Comparison of ENCODE assay signal across 26 mouse cellular contexts in the genomic region with DNA sequence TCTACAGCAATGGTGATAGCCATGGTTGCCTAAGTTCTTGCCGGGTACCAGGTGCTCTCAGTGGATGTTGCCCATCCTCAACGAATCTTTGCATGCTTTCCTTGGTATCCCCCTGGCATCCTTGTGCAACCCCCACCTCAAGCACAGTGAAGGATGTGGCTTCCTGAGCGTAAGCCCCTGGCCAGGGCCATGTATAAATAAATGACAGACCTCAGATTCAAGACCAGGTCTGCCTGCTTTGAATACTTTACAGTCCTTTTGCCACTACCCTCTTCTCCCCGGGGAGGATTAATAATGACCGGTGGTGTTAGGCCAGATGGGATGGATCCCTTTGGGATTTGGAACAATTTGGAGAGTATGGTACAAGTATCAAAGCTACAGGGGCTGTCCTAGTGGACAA. TPM values are rescaled to one million over a fixed set of nuclear protein-coding genes. Genes with fewer than 3 reads are reported as not detected.
A peak's percentile ranks its signal among the peaks of the same experiment; 100 is the strongest.
DNase-seq lines count a peak whose midpoint lies in the region; ATAC-seq and TF ChIP-seq lines count a peak whose summit lies in the region.
"Had no signal": no experiment of that assay in that cellular context is flagged by ENCODE, and none has a peak within 500 bp of the region (broad histone marks: within the 10 kb centered on the region; RNA-seq: fewer than 3 reads in every experiment).

No protein-coding gene starts in this region.

- no peak for TF ChIP-seq CTCF in gastrocnemius, adult 2 months (IDR thresholded peaks at IDR 0.05)
- no peak for TF ChIP-seq CTCF in intestine, postnatal 0 days (IDR thresholded peaks at IDR 0.05; ENCODE audit: low read depth)
- TF ChIP-seq CTCF in lung, embryonic 14.5 days (IDR thresholded peaks at IDR 0.05; ENCODE audit: low read depth), result no peak
- TF ChIP-seq CTCF in lung, postnatal 0 days (IDR thresholded peaks at IDR 0.05), result no peak

- no peaks in the 10 kb centered on the region for H3K27me3 ChIP-seq in intestine, embryonic 15.5 days (replicated peaks)
- H3K27me3 ChIP-seq in intestine, postnatal 0 days (replicated peaks; ENCODE audit: control insufficient read depth, insufficient read depth, low read length), result no peaks in the 10 kb centered on the region
- no peaks in the 10 kb centered on the region for H3K27me3 ChIP-seq in lung, embryonic 14.5 days (ENCODE audit: insufficient read depth, low read length)
- H3K27me3 ChIP-seq in lung, postnatal 0 days (replicated peaks; ENCODE audit: insufficient read depth, low read length), result no peaks in the 10 kb centered on the region
- no peaks in the 10 kb centered on the region for H3K27me3 ChIP-seq in stomach, embryonic 16.5 days (ENCODE audit: control insufficient read depth, insufficient read depth, low read length)

- H3K4me3 ChIP-seq in gastrocnemius, adult 2 months, result peak overlapping the region; percentile 85
- H3K4me3 ChIP-seq in intestine, embryonic 15.5 days (replicated peaks), result no peak overlapping the region
- no peak overlapping the region for H3K4me3 ChIP-seq in intestine, postnatal 0 days (ENCODE audit: low read depth, low read length)
- no peak overlapping the region for H3K4me3 ChIP-seq in lung, embryonic 14.5 days (ENCODE audit: low read depth, low read length)
- H3K4me3 ChIP-seq in lung, postnatal 0 days (ENCODE audit: low read depth, low read length), result no peak overlapping the region
- peak overlapping the region; percentile 60; the same call in 1 of the 2 replicates for H3K4me3 ChIP-seq in stomach, embryonic 16.5 days (replicated peaks; ENCODE audit: low read length)

- DNase-seq in gastrocnemius, adult 2 months, result peak; percentile 14
- DNase-seq in gastrocnemius, adult 8-10 months (ENCODE audit: low spot score in 2 of 2), result no peak
- no peak for DNase-seq in lung, embryonic 14.5 days
- DNase-seq in lung, postnatal 0 days (ENCODE audit: low spot score), result no peak
- no peak for DNase-seq in Muller cell, postnatal 12 days (ENCODE audit: inconsistent ontology term)
- DNase-seq: cerebellum, adult 18-20 months; gastrocnemius, postnatal 25 days; layer of hippocampus, adult 9-11 months; midbrain, embryonic 14.5 days; thymus, adult 2 months had no signal

- peak overlapping the region; percentile 92; the same call in 1 of the 2 replicates for H3K27ac ChIP-seq in gastrocnemius, adult 2 months
- no peak overlapping the region for H3K27ac ChIP-seq in intestine, embryonic 15.5 days
- no peak overlapping the region for H3K27ac ChIP-seq in intestine, postnatal 0 days (ENCODE audit: low read depth, low read length)
- H3K27ac ChIP-seq in lung, embryonic 14.5 days (ENCODE audit: low read depth), result no peak overlapping the region
- no peak overlapping the region for H3K27ac ChIP-seq in lung, postnatal 0 days (ENCODE audit: low read length)
- H3K27ac ChIP-seq in stomach, embryonic 16.5 days (ENCODE audit: low read length), result no peak overlapping the region

- no peak overlapping the region for H3K9ac ChIP-seq in intestine, embryonic 15.5 days
- H3K9ac ChIP-seq in intestine, postnatal 0 days (ENCODE audit: low read depth, low read length), result no peak overlapping the region
- H3K9ac ChIP-seq in lung, embryonic 14.5 days, result no peak overlapping the region
- H3K9ac ChIP-seq in lung, postnatal 0 days (replicated peaks; ENCODE audit: low read depth), result no peak overlapping the region
- no peak overlapping the region for H3K9ac ChIP-seq in stomach, embryonic 16.5 days (ENCODE audit: low read length)

- peak overlapping the region; percentile 71; the same call in 1 of the 2 replicates for H3K4me2 ChIP-seq in intestine, embryonic 15.5 days (replicated peaks)
- H3K4me2 ChIP-seq in intestine, postnatal 0 days (replicated peaks; ENCODE audit: low read depth), result no peak overlapping the region
- H3K4me2 ChIP-seq in lung, embryonic 14.5 days, result peak overlapping the region; percentile 70; the same call in 1 of the 2 replicates
- H3K4me2 ChIP-seq in lung, postnatal 0 days (replicated peaks; ENCODE audit: low read depth, low read length), result no peak overlapping the region
- H3K4me2 ChIP-seq in stomach, embryonic 16.5 days (ENCODE audit: low read depth, low read length), result peak overlapping the region; percentile 63; the same call in 1 of the 2 replicates

- TF ChIP-seq EP300 in lung, postnatal 0 days (IDR thresholded peaks at IDR 0.05), result no peak

- intact Hi-C loops in gastrocnemius, adult 2 months (cut with DNase I), result no loop called here

- 87% methylated on average over 5 of the region's 5 CpGs for WGBS in intestine, embryonic 15.5 days
- WGBS in intestine, postnatal 0 days, result 80% methylated on average over 5 of the region's 5 CpGs
- WGBS in lung, embryonic 14.5 days, result 89% methylated on average over 5 of the region's 5 CpGs
- 82% methylated on average over 5 of the region's 5 CpGs for WGBS in lung, postnatal 0 days
- 84% methylated on average over 5 of the region's 5 CpGs for WGBS in stomach, embryonic 16.5 days

- H3K9me3 ChIP-seq in intestine, embryonic 15.5 days, result no peaks in the 10 kb centered on the region
- H3K9me3 ChIP-seq in intestine, postnatal 0 days (ENCODE audit: control insufficient read depth), result no peaks in the 10 kb centered on the region
- no peaks in the 10 kb centered on the region for H3K9me3 ChIP-seq in lung, embryonic 14.5 days (ENCODE audit: low read depth, low read length)
- no peaks in the 10 kb centered on the region for H3K9me3 ChIP-seq in lung, postnatal 0 days (ENCODE audit: low read length)
- no peaks in the 10 kb centered on the region for H3K9me3 ChIP-seq in stomach, embryonic 16.5 days (replicated peaks; ENCODE audit: control insufficient read depth, low read length)
- H3K9me3 ChIP-seq: G1E; heart, embryonic 10.5 days had no signal

- peaks cover 25% of the 10 kb centered on the region for H3K4me1 ChIP-seq in intestine, embryonic 15.5 days (replicated peaks)
- peaks cover 13% of the 10 kb centered on the region for H3K4me1 ChIP-seq in intestine, postnatal 0 days (replicated peaks; ENCODE audit: control insufficient read depth, insufficient read depth, low read length)
- H3K4me1 ChIP-seq in lung, embryonic 14.5 days (ENCODE audit: insufficient read depth), result peaks cover 11% of the 10 kb centered on the region; the same call in 1 of the 2 replicates
- H3K4me1 ChIP-seq in lung, postnatal 0 days (ENCODE audit: insufficient read depth, low read depth, low read length), result peaks cover 17% of the 10 kb centered on the region; the same call in 1 of the 2 replicates
- H3K4me1 ChIP-seq in stomach, embryonic 16.5 days (ENCODE audit: control insufficient read depth, insufficient read depth, low read length), result peaks cover 12% of the 10 kb centered on the region

- no peak for ATAC-seq in intestine, embryonic 15.5 days
- no peak for ATAC-seq in intestine, postnatal 0 days
- no peak for ATAC-seq in lung, embryonic 14.5 days (ENCODE audit: insufficient read depth)
- no peak for ATAC-seq in lung, postnatal 0 days
- ATAC-seq in stomach, embryonic 16.5 days (ENCODE audit: insufficient read depth, low FRiP score), result no peak
- ATAC-seq: CD4-positive, CD25-positive, alpha-beta regulatory T cell, adult 4 months; forebrain, embryonic 14.5 days had no signal

- H3K36me3 ChIP-seq in intestine, embryonic 15.5 days, result peaks cover 9% of the 10 kb centered on the region; the same call in 1 of the 2 replicates
- H3K36me3 ChIP-seq in intestine, postnatal 0 days (ENCODE audit: control insufficient read depth, insufficient read depth), result peaks cover 34% of the 10 kb centered on the region
- H3K36me3 ChIP-seq in lung, embryonic 14.5 days (ENCODE audit: insufficient read depth), result peaks cover 32% of the 10 kb centered on the region
- H3K36me3 ChIP-seq in lung, postnatal 0 days (ENCODE audit: insufficient read depth, low read length), result no peaks in the 10 kb centered on the region
- H3K36me3 ChIP-seq in stomach, embryonic 16.5 days (ENCODE audit: control insufficient read depth, insufficient read depth, low read length), result peaks cover 4% of the 10 kb centered on the region; the same call in 1 of the 2 replicates

RNA-seq across cellular contexts. Expression of a gene that starts 1.9 kb away (rescaled TPM):
- 1 to 10 TPM; 1.6 to 2.3 TPM for total RNA-seq in gastrocnemius, adult 2 months (2021)
- total RNA-seq in gastrocnemius, adult 8-10 months (2022), result 1 to 10 TPM in 3 of 4 experiments, under 1 TPM in 1; 0.70 to 1.3 (median 1.1) TPM
- 5.8 and 6.1 TPM in 2 replicates for polyA plus RNA-seq in intestine, embryonic 15.5 days (2015; fragmentation: Nextera tagmentation; extraction: Ambion mirVana)
- 2.6 and 3.0 TPM in 2 replicates for polyA plus RNA-seq in intestine, postnatal 0 days (2015; fragmentation: Nextera tagmentation; extraction: Ambion mirVana)
- 2.4 and 2.6 TPM in 2 replicates for polyA plus RNA-seq in lung, embryonic 14.5 days (2014; fragmentation: Nextera tagmentation; extraction: Ambion mirVana)
- 7.6 and 8.1 TPM in 2 replicates for polyA plus RNA-seq in lung, postnatal 0 days (2015; fragmentation: Nextera tagmentation; extraction: Ambion mirVana)
- polyA plus RNA-seq in stomach, embryonic 16.5 days (2015; fragmentation: Nextera tagmentation; extraction: Ambion mirVana), result 7.8 and 7.9 TPM in 2 replicates

RNA-seq across cellular contexts. Expression of a gene that starts 7.9 kb away (rescaled TPM):
- total RNA-seq in gastrocnemius, adult 2 months (2021), result not detected
- total RNA-seq in gastrocnemius, adult 8-10 months (2022), result not detected
- not detected in 2 replicates for polyA plus RNA-seq in intestine, embryonic 15.5 days (2015; fragmentation: Nextera tagmentation; extraction: Ambion mirVana)
- not detected in 2 replicates for polyA plus RNA-seq in intestine, postnatal 0 days (2015; fragmentation: Nextera tagmentation; extraction: Ambion mirVana)
- polyA plus RNA-seq in lung, embryonic 14.5 days (2014; fragmentation: Nextera tagmentation; extraction: Ambion mirVana), result not detected in 2 replicates
- not detected in 2 replicates for polyA plus RNA-seq in lung, postnatal 0 days (2015; fragmentation: Nextera tagmentation; extraction: Ambion mirVana)
- polyA plus RNA-seq in stomach, embryonic 16.5 days (2015; fragmentation: Nextera tagmentation; extraction: Ambion mirVana), result not detected in 2 replicates
- total RNA-seq: adrenal gland, postnatal 36 days; G1E; gastrocnemius, postnatal 25 days; left cerebral cortex, adult 8-10 months; megakaryocyte progenitor cell, adult 5-6 weeks had no signal
- polyA plus RNA-seq: CD4-positive, CD25-positive, alpha-beta regulatory T cell, adult 4 months; forebrain, embryonic 14.5 days; G1E; heart, embryonic 10.5 days; hindbrain, embryonic 11.5 days; limb, embryonic 14.5 days; lung, embryonic 16.5 days; midbrain, embryonic 14.5 days; neural tube, embryonic 14.5 days; small intestine, adult 2 months; thymus, adult 2 months; urinary bladder, adult 2 months had no signal

RNA-seq across cellular contexts. Expression of a gene that starts 21.4 kb away (rescaled TPM):
- not detected for total RNA-seq in gastrocnemius, adult 2 months (2021)
- total RNA-seq in gastrocnemius, adult 8-10 months (2022), result not detected
- 0.21 and 0.23 TPM in 2 replicates for polyA plus RNA-seq in intestine, embryonic 15.5 days (2015; fragmentation: Nextera tagmentation; extraction: Ambion mirVana)
- 0.43 and 0.95 TPM in 2 replicates for polyA plus RNA-seq in intestine, postnatal 0 days (2015; fragmentation: Nextera tagmentation; extraction: Ambion mirVana)
- not detected in 2 replicates for polyA plus RNA-seq in lung, embryonic 14.5 days (2014; fragmentation: Nextera tagmentation; extraction: Ambion mirVana)
- not detected in 2 replicates for polyA plus RNA-seq in lung, postnatal 0 days (2015; fragmentation: Nextera tagmentation; extraction: Ambion mirVana)
- not detected in 2 replicates for polyA plus RNA-seq in stomach, embryonic 16.5 days (2015; fragmentation: Nextera tagmentation; extraction: Ambion mirVana)
- total RNA-seq: adrenal gland, postnatal 36 days; gastrocnemius, postnatal 25 days; left cerebral cortex, adult 8-10 months; megakaryocyte progenitor cell, adult 5-6 weeks had no signal
- polyA plus RNA-seq: CD4-positive, CD25-positive, alpha-beta regulatory T cell, adult 4 months; forebrain, embryonic 14.5 days; G1E; heart, embryonic 10.5 days; hindbrain, embryonic 11.5 days; limb, embryonic 14.5 days; lung, embryonic 16.5 days; midbrain, embryonic 14.5 days; urinary bladder, adult 2 months had no signal

RNA-seq across cellular contexts. Expression of a gene that starts 42.5 kb away (rescaled TPM):
- 100 to 1,000 TPM; 124 to 133 TPM for total RNA-seq in gastrocnemius, adult 2 months (2021)
- total RNA-seq in gastrocnemius, adult 8-10 months (2022), result 100 to 1,000 TPM; 127 to 155 (median 146) TPM
- 5.4 and 6.3 TPM in 2 replicates for polyA plus RNA-seq in intestine, embryonic 15.5 days (2015; fragmentation: Nextera tagmentation; extraction: Ambion mirVana)
- 2.4 and 2.6 TPM in 2 replicates for polyA plus RNA-seq in intestine, postnatal 0 days (2015; fragmentation: Nextera tagmentation; extraction: Ambion mirVana)
- 7.6 and 8.0 TPM in 2 replicates for polyA plus RNA-seq in lung, embryonic 14.5 days (2014; fragmentation: Nextera tagmentation; extraction: Ambion mirVana)
- polyA plus RNA-seq in lung, postnatal 0 days (2015; fragmentation: Nextera tagmentation; extraction: Ambion mirVana), result 1.5 and 2.2 TPM in 2 replicates
- polyA plus RNA-seq in stomach, embryonic 16.5 days (2015; fragmentation: Nextera tagmentation; extraction: Ambion mirVana), result 5.9 and 6.8 TPM in 2 replicates
- polyA plus RNA-seq: G1E had no signal

RNA-seq across cellular contexts. Expression of a gene that starts 45.6 kb away (rescaled TPM):
- 1 to 10 TPM; 8.0 to 8.6 TPM for total RNA-seq in gastrocnemius, adult 2 months (2021)
- 1 to 10 TPM; 7.6 to 8.7 (median 8.5) TPM for total RNA-seq in gastrocnemius, adult 8-10 months (2022)
- polyA plus RNA-seq in intestine, embryonic 15.5 days (2015; fragmentation: Nextera tagmentation; extraction: Ambion mirVana), result 9.2 and 9.3 TPM in 2 replicates
- 4.3 and 5.2 TPM in 2 replicates for polyA plus RNA-seq in intestine, postnatal 0 days (2015; fragmentation: Nextera tagmentation; extraction: Ambion mirVana)
- 11.5 and 13.3 TPM in 2 replicates for polyA plus RNA-seq in lung, embryonic 14.5 days (2014; fragmentation: Nextera tagmentation; extraction: Ambion mirVana)
- polyA plus RNA-seq in lung, postnatal 0 days (2015; fragmentation: Nextera tagmentation; extraction: Ambion mirVana), result 4.6 and 5.0 TPM in 2 replicates
- 7.8 and 8.4 TPM in 2 replicates for polyA plus RNA-seq in stomach, embryonic 16.5 days (2015; fragmentation: Nextera tagmentation; extraction: Ambion mirVana)

Comparison
In these comparisons a context has a peak if more than half of its experiments do, and no peak if none do; other contexts are left out.
1. H3K4me2 ChIP-seq: peak in intestine, embryonic 15.5 days (single experiment), lung, embryonic 14.5 days (single experiment) and stomach, embryonic 16.5 days (single experiment); none in intestine, postnatal 0 days (single experiment) and lung, postnatal 0 days (single experiment).
2. H3K4me3 ChIP-seq: peak in gastrocnemius, adult 2 months (single experiment) and stomach, embryonic 16.5 days (single experiment); none in intestine, embryonic 15.5 days (single experiment), intestine, postnatal 0 days (single experiment), lung, embryonic 14.5 days (single experiment) and lung, postnatal 0 days (single experiment).